Mouse (Mus musculus) cerebellum, adult 9-11 months (tissue): ENCODE measurements around the gene Ccdc148.

Experiments
- DNase-seq: peaks from one replicate; pipeline ENCODE4 v3.0.0; 2022

Ccdc148 gene

GRCm38 (mm10) chr2:58906814-58907516 lies 253.5 kb downstream of the Ccdc148 start:
- no peak for DNase-seq

- no peak for DNase-seq
Observed at GRCm38 (mm10) chr2:58905057-58905456, 255.4 kb downstream of the Ccdc148 start.

GRCm38 (mm10) chr2:58879876-58880275 lies 280.6 kb downstream of the Ccdc148 start:
- DNase-seq: no peak

GRCm38 (mm10) chr2:58859134-58859533 lies 301.3 kb downstream of the Ccdc148 start, which contains the start of gene Gm11099:
Gene Gm11099 (plus strand): TSS chr2:58859434.
- no peak for DNase-seq

GRCm38 (mm10) chr2:58844499-58844898 lies 316.0 kb downstream of the Ccdc148 start:
- DNase-seq: no peak

GRCm38 (mm10) chr2:58842443-58842842 lies 318.0 kb downstream of the Ccdc148 start:
- no peak for DNase-seq

- DNase-seq: no peak
Observed at GRCm38 (mm10) chr2:58841021-58841420, 319.5 kb downstream of the Ccdc148 start.

- DNase-seq: no peak
Observed at GRCm38 (mm10) chr2:58832253-58832980, 328.1 kb downstream of the Ccdc148 start.

GRCm38 (mm10) chr2:58829981-58830742 lies 330.3 kb downstream of the Ccdc148 start:
- DNase-seq: peak; percentile 17

GRCm38 (mm10) chr2:58828910-58829600 lies 331.4 kb downstream of the Ccdc148 start:
- no peak for DNase-seq

GRCm38 (mm10) chr2:58812941-58813340 lies 347.5 kb downstream of the Ccdc148 start:
- DNase-seq: no peak

GRCm38 (mm10) chr2:58799623-58800022 lies 360.9 kb downstream of the Ccdc148 start:
- peak; percentile 23 for DNase-seq

GRCm38 (mm10) chr2:58799126-58799525 lies 361.4 kb downstream of the Ccdc148 start:
- no peak for DNase-seq

- DNase-seq: no peak
Observed at GRCm38 (mm10) chr2:58797506-58797905, 363.0 kb downstream of the Ccdc148 start.

GRCm38 (mm10) chr2:58795432-58795831 lies 365.1 kb downstream of the Ccdc148 start:
- no peak for DNase-seq

- no peak for DNase-seq
Observed at GRCm38 (mm10) chr2:58794489-58794888, 366.0 kb downstream of the Ccdc148 start.

GRCm38 (mm10) chr2:58790361-58790760 lies 370.1 kb downstream of the Ccdc148 start:
- no peak for DNase-seq

GRCm38 (mm10) chr2:58789934-58790333 lies 370.5 kb downstream of the Ccdc148 start:
- DNase-seq: no peak

GRCm38 (mm10) chr2:58787360-58787759 lies 373.1 kb downstream of the Ccdc148 start:
- no peak for DNase-seq

GRCm38 (mm10) chr2:58786681-58787080 lies 373.8 kb downstream of the Ccdc148 start:
- DNase-seq: no peak

GRCm38 (mm10) chr2:58786177-58786576 lies 374.3 kb downstream of the Ccdc148 start:
- no peak for DNase-seq

GRCm38 (mm10) chr2:58783526-58783925 lies 377.0 kb downstream of the Ccdc148 start:
- DNase-seq: peak; percentile 89

GRCm38 (mm10) chr2:58778986-58779495 lies 381.4 kb downstream of the Ccdc148 start:
- DNase-seq: no peak
